Mouse (Mus musculus) adrenal gland, postnatal 14 days (tissue): ENCODE measurements around the gene Lect2. TPM values are rescaled to one million over a fixed set of nuclear protein-coding genes. Genes with fewer than 3 reads are reported as not detected.

Experiments
- DNase-seq: peaks from one replicate; pipeline ENCODE4 v3.0.0; 2021; ENCODE audit warnings: mixed read lengths
- total RNA-seq: library from RNA; stranded (reverse); gene quantifications from 2 replicates; pipeline ENCODE4 v1.2.3, GENCODE M21; 2021

Gene Lect2
- total RNA-seq, 1 experiment from 2014 or later: 46.7 TPM

GRCm38 (mm10) chr13:56501866-56502420, 46.4 kb downstream of the Lect2 start:
- no peak for DNase-seq

- no peak for DNase-seq
Measured at GRCm38 (mm10) chr13:56500636-56501035, 47.7 kb downstream of the Lect2 start.

- no peak for DNase-seq
Measured at GRCm38 (mm10) chr13:56500132-56500531, 48.2 kb downstream of the Lect2 start.

- peak; percentile 46 for DNase-seq
Measured at GRCm38 (mm10) chr13:56494440-56494839, 53.9 kb downstream of the Lect2 start.

Other genes starting within 250 kb of the Lect2 start
- not detected in 2 replicates for gene Gm3045, start 121.9 kb downstream of the Lect2 start, total RNA-seq
- 2.7 and 4.6 TPM in 2 replicates for gene Slc25a48, start 110.1 kb downstream of the Lect2 start, total RNA-seq
- gene Il9, start 66.3 kb downstream of the Lect2 start, total RNA-seq: not detected in 2 replicates
- 2.7 and 3.0 TPM in 2 replicates for gene Fbxl21, start 26.0 kb downstream of the Lect2 start, total RNA-seq
- gene Tgfbi, start 61.0 kb upstream of the Lect2 start, total RNA-seq: 40.1 and 59.6 TPM in 2 replicates
- 50.9 and 61.1 TPM in 2 replicates for gene Smad5, start 154.5 kb upstream of the Lect2 start, total RNA-seq
- not detected in 2 replicates for gene Gm45623, start 205.3 kb upstream of the Lect2 start, total RNA-seq